Mouse (Mus musculus) liver, embryonic 15.5 days (tissue): ENCODE measurements around the gene Smad3. TPM values are rescaled to one million over a fixed set of nuclear protein-coding genes. Genes with fewer than 3 reads are reported as not detected.
A peak's percentile ranks its signal among the peaks of the same experiment; 100 is the strongest.

Experiments
- ATAC-seq: fragments of 200-750 bp; cut with Nextera tagmentation; 2 replicates; pipeline ENCODE4 v1.8.0; 2017; ENCODE audit warnings: moderate number of reproducible peaks, mild to moderate bottlenecking, moderate library complexity; ENCODE audit not compliant: insufficient read depth
- H3K27ac ChIP-seq: fragments of 300-500 bp; sonication (generic); replicated peaks from 2 replicates; pipeline ENCODE4 v1.5.1; 2015; ENCODE audit warnings: mild to moderate bottlenecking, inconsistent platforms
- H3K27me3 ChIP-seq: fragments of 300-500 bp; sonication (generic); 2 replicates; pipeline ENCODE4 v1.6.1; 2015; ENCODE audit warnings: mild to moderate bottlenecking, inconsistent platforms
- H3K36me3 ChIP-seq: fragments of 300-500 bp; sonication (generic); replicated peaks from 2 replicates; pipeline ENCODE4 v1.6.1; 2015; ENCODE audit warnings: moderate library complexity, mild to moderate bottlenecking, inconsistent platforms
- H3K4me1 ChIP-seq: fragments of 300-500 bp; sonication (generic); replicated peaks from 2 replicates; pipeline ENCODE4 v1.6.1; 2015; ENCODE audit warnings: inconsistent platforms
- H3K4me2 ChIP-seq: fragments of 300-500 bp; sonication (generic); 2 replicates; pipeline ENCODE4 v1.6.1; 2015; ENCODE audit warnings: moderate library complexity, mild to moderate bottlenecking, inconsistent platforms
- H3K4me3 ChIP-seq: fragments of 300-500 bp; sonication (generic); replicated peaks from 2 replicates; pipeline ENCODE4 v1.5.1; 2015; ENCODE audit warnings: mild to moderate bottlenecking, inconsistent platforms
- H3K9ac ChIP-seq: fragments of 300-500 bp; sonication (generic); 2 replicates; pipeline ENCODE4 v1.6.1; 2015; ENCODE audit warnings: moderate library complexity, mild to moderate bottlenecking, inconsistent platforms
- H3K9me3 ChIP-seq: fragments of 300-500 bp; sonication (generic); replicated peaks from 2 replicates; pipeline ENCODE4 v1.6.1; 2016; ENCODE audit warnings: inconsistent platforms
- WGBS: fragments of 180-500 bp; shearing (Covaris S2); methylation state at CpG from one replicate; pipeline ENCODE4 v1.1.7; 2015; ENCODE audit warnings: mixed read lengths; ENCODE audit not compliant: insufficient replicate concordance; 5-methylcytosine and 5-hydroxymethylcytosine counted together
- polyA plus RNA-seq: library from polyadenylated mRNA; unstranded; fragments of >200 nt; fragmentation: Nextera tagmentation; extraction: Ambion mirVana; gene quantifications from 2 replicates; pipeline ENCODE4 v1.2.1, GENCODE M21; 2015

Smad3 gene
- polyA plus RNA-seq, 1 experiment from 2014 or later = 3.0 TPM

DNA sequence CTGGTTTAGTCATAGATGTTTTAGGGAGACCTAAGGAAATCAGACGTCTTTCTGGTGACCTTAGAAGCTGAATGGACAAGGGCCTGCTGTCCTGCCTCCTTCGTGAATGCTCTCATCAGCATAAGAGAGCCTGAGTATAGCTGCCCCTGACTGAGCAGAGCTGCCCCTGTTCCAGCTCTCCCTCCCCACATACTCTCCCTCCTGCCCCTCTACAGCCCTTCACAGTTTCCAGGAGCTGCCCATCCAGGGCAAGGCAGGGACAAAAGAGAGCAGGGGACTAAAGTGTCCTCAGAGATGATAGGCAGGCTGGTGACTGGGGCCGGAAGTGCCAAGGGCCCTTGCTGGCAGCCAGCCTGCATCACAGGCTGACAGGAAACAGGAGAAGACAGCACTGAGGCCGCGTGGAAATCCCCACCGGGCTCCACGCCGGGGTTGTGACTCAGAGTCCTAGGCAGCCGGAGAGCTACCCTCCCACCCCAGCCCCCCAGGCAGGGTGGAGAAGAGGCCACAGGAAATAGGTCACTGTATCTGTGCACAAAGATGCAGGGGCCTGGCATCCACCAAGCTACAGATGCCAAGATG is 51.6 kb downstream of the Smad3 start:
- Histone ChIP-seq H3K27ac (0 out of 2 replicates have a peak overlapping the region, but pooled peaks have one; percentile 48), H3K4me3 (no peak overlapping the region), H3K36me3 (0 out of 2 replicates have a peak, but pooled peaks cover 12% of the 10 kb centered on the region), H3K27me3 (no peaks in the 10 kb centered on the region), H3K4me2 (no peak overlapping the region), H3K9me3 (no peaks in the 10 kb centered on the region), H3K4me1 (peaks cover 36% of the 10 kb centered on the region), H3K9ac (no peak overlapping the region)
- ATAC-seq = no peak
- WGBS = 18% methylated on average over 9 of the region's 9 CpGs

DNA sequence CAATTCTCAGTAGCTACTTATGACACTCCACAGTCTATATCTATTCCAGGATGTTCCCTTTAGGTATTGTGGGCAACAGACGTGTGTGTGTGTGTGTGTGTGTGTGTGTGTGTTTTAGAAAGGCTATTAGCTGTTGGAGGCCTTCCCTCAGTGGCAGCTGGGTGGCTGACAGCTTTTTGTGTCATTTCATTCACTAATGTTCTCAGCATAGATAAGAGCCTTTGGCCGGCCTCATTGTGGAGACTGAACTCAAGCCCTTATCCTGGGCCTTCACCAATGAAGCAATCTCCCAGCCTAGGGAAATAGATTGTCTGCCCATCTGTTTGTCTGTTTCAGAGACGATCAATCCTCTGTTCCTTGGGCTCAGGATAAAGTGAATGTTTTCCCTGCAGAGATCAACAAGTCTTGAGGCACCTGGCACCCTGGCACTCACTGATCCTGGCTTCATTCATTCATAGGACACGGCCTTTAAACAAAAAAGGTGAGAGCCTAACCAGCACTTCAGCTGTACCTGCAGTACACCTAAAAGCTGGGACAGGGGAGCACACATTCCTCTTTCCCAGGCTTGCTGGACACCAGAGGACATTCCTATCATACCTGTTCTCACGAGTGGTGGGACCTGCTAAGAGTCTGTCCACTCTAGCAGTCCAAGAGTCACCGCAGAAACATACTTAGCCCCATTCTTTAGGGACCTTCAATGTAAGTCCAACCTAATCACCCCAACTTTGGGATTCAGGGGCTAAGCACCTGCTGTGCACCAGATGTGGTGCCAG is 52.6 kb downstream of the Smad3 start:
- 0 out of 2 replicates have a peak, but pooled peaks have one; percentile 11 for ATAC-seq

DNA sequence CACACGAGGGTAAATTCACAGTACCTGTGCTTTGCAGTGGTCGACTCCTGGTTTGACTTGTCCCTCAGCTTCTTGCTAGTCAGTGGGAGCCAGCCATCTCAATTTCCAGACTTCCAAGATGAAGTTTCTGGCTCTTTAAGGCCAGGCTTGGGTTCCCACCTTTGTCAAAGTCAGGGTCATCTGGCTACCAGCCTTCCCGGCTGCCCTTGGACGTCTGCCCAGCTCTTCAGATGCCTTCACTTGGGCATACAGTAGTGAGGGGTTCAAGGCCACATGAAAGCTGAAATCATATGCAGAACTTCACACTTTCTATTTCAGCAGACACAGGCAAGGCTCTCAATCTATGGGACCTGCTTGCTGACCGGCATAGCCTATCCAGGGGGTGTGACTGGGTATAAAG is 53.7 kb downstream of the Smad3 start:
- 66% methylated on average over 5 of the region's 5 CpGs for WGBS
- Histone ChIP-seq H3K27ac (no peak overlapping the region), H3K27me3 (no peaks in the 10 kb centered on the region), H3K9me3 (no peaks in the 10 kb centered on the region), H3K9ac (no peak overlapping the region), H3K4me3 (no peak overlapping the region), H3K36me3 (0 out of 2 replicates have a peak, but pooled peaks cover 2% of the 10 kb centered on the region), H3K4me1 (peaks cover 40% of the 10 kb centered on the region), H3K4me2 (no peak overlapping the region)
- ATAC-seq = no peak

More for the DNA sequence above, 52.6 kb downstream of the Smad3 start:
- Histone ChIP-seq H3K4me1 (peaks cover 36% of the 10 kb centered on the region), H3K27ac (0 out of 2 replicates have a peak overlapping the region, but pooled peaks have one; percentile 3), H3K9me3 (no peaks in the 10 kb centered on the region), H3K27me3 (no peaks in the 10 kb centered on the region), H3K4me2 (no peak overlapping the region), H3K9ac (no peak overlapping the region), H3K4me3 (no peak overlapping the region), H3K36me3 (0 out of 2 replicates have a peak, but pooled peaks cover 11% of the 10 kb centered on the region)
- 40% methylated on average over 6 of the region's 6 CpGs for whole genome bisulfite sequencing

DNA sequence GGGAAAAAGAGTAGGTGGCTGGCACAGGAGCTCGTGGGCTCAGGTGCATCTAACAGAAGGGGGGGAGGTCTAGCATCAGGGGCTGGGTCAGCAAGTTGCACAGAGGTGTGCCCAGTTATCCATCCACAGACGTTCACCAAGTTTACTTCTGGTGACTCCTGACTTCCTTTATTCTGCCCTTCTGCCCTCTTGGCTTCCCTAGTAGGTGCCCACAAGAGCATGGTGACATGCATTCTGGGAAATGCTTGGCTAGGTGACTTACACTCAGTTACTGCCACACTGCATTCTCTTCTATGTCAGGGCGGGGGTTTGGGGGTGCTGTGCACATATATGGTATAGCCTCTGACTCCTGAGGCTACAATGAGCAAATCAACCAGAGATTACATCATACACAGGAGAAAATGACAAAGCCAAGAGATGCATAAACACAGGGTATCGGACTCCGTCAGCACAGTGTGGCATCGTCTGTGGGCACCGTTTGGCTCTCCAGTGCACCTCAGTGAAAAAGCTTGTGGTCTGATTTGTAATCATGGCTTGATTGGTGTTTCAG is 54.5 kb downstream of the Smad3 start:
- no peaks in the 10 kb centered on the region for H3K27me3 ChIP-seq
- no peak overlapping the region for H3K27ac ChIP-seq
- no peak overlapping the region for H3K4me3 ChIP-seq
- H3K9me3 ChIP-seq = no peaks in the 10 kb centered on the region
- no peak for ATAC-seq
- 72% methylated on average over 7 of the region's 7 CpGs for WGBS
- H3K36me3 ChIP-seq = no peaks in the 10 kb centered on the region
- H3K9ac ChIP-seq = no peak overlapping the region
- H3K4me2 ChIP-seq = no peak overlapping the region
- peaks cover 47% of the 10 kb centered on the region for H3K4me1 ChIP-seq

DNA sequence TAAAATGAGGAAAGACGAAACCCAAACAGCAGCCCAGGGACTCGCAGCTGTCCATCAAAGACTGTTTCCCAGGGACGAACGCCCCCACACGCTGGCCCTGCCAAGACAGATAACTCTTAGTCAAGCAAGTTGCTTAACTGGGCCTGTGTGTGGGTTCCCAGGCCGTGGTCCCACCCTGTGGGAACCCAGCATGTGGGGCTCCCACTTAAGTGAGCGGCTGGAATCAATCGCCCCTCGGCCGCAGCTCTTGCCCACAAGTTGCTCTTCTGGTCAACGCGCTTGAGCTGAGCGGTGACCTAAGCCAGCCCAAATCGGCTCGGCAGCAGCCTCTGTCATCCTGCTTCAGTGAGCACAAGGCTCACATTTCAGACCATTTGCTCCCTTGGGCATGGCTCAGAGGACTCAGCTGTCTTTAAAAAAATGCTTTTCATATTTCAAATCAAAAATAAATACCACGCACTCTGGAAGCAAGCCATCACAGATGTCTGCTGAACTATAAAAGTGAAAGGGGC is 55.2 kb downstream of the Smad3 start:
- 55% methylated on average over 16 of the region's 16 CpGs for WGBS
- no peaks in the 10 kb centered on the region for H3K9me3 ChIP-seq
- no peak overlapping the region for H3K4me2 ChIP-seq
- no peak for ATAC-seq
- H3K27me3 ChIP-seq = no peaks in the 10 kb centered on the region
- H3K27ac ChIP-seq = no peak overlapping the region
- no peak overlapping the region for H3K9ac ChIP-seq
- peaks cover 54% of the 10 kb centered on the region for H3K4me1 ChIP-seq
- H3K4me3 ChIP-seq = no peak overlapping the region
- no peaks in the 10 kb centered on the region for H3K36me3 ChIP-seq

DNA sequence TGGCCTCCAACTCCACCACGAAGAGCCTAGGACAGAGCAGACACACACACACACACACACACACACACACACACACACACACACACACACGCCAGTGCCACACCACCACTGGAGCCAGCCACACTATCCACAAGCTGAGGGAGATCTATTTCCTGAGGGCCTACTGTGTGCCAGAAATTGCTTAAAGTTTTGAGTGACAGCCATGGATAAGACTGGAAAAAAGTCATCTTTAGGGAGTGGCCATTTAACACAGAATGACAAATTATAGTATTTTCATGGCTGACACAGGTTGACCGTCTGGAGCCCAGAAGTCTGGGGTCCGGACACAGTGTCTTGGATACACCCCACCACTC is 55.9 kb downstream of the Smad3 start:
- no peaks in the 10 kb centered on the region for H3K9me3 ChIP-seq
- H3K4me2 ChIP-seq = no peak overlapping the region
- H3K4me1 ChIP-seq = peaks cover 59% of the 10 kb centered on the region
- no peak overlapping the region for H3K27ac ChIP-seq
- 72% methylated on average over 4 of the region's 4 CpGs for WGBS
- ATAC-seq = no peak
- H3K36me3 ChIP-seq = no peaks in the 10 kb centered on the region
- no peak overlapping the region for H3K9ac ChIP-seq
- H3K27me3 ChIP-seq = no peaks in the 10 kb centered on the region
- no peak overlapping the region for H3K4me3 ChIP-seq

DNA sequence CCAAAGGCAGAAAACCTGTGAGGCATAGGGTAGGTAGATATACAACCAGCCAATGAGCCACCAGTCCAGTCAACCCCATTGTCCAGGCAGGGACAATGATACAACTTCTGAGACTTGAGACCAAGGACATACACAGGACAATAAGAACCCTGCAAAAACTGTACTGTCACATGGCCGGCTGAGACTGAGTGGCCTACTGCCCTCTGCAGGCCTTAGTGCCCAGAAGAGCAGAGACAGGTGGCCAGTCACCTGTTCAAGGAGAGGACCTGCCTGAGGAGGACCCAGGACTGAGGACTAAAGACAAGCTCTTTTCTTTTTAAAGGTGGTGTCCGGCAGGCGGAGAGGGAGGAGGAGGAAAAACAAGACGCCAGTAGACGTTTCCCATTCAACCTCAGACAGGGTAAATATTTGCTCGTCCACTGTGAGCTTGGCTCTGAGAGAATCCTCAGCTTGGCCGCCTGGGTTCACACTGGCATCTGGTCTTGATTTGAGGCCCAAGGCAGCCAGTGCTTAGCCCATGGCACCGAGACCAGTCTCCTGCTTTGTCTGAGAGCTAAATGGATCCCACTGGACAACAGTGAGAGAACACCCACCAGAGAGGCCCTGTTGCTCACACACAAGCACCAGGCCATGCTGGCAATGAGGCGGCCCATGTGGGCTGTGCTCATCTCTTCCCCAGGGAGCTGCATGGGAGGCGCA is 56.4 kb downstream of the Smad3 start:
- Histone ChIP-seq H3K36me3 (no peaks in the 10 kb centered on the region), H3K9ac (no peak overlapping the region), H3K27me3 (no peaks in the 10 kb centered on the region), H3K4me3 (no peak overlapping the region), H3K4me1 (peaks cover 59% of the 10 kb centered on the region), H3K27ac (no peak overlapping the region), H3K4me2 (no peak overlapping the region), H3K9me3 (no peaks in the 10 kb centered on the region)
- 74% methylated on average over 10 of the region's 10 CpGs for WGBS
- no peak for ATAC-seq

DNA sequence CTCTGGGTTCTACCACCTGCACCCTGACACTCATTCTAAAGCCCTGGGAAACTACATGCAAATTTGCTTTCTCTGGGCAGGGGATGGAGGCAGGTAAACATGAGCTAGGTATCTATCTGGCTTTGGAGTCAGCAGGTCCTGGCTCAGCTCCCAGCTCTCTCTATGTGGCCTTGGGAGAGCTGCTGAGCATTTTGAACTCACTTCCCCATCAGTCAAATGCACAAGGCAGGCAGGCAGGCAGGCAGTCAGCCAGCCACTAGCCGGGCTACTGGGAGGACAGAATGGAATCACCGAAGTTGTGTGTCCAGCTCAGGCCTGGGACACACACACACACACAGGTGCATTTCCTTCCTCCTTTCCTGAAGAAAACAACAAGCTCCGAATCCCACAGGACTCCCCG is 58.6 kb downstream of the Smad3 start:
- H3K4me3 ChIP-seq = no peak overlapping the region
- ATAC-seq = no peak
- peaks cover 45% of the 10 kb centered on the region for H3K4me1 ChIP-seq
- H3K36me3 ChIP-seq = no peaks in the 10 kb centered on the region
- no peaks in the 10 kb centered on the region for H3K9me3 ChIP-seq
- H3K27me3 ChIP-seq = no peaks in the 10 kb centered on the region
- no peak overlapping the region for H3K27ac ChIP-seq
- no peak overlapping the region for H3K9ac ChIP-seq
- no peak overlapping the region for H3K4me2 ChIP-seq
- WGBS = 56% methylated on average over 4 of the region's 4 CpGs

DNA sequence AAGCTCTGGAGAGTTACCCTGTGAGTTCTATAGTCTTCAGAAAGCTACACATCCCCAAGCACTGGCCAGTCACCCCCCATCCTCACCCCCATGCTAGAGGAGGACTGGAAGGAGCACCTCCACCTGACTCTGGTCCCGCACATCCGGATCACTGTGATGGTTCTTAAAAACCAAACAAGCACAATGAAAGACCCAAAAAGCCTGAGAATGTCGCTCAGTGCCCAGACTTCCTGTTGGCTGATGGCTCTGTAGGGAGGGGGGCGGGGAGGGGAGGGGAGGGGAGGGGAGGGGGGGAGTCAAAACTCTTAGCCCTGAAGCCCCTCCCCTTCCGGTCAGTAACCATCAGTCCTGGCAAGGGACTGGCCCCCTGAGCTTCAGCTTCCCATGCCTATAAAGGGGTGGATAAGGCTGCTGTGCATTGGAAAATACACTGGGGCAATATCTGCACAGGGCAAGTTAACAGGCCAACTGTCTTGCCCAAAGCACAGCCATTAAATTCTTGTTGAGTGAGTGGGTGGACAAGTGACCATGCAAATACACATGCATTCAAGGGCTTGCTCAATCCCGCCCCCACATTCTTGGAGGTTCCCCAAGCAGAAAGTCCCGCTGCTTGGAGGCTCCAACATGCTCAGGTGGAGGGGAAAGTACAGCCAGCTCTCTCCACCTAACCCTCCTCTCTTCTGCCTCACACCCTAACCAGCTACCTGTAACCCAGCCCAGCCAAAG is 59.3 kb downstream of the Smad3 start:
- Histone ChIP-seq H3K27ac (peak overlapping the region; percentile 3; the same call in 1 of the 2 replicates), H3K4me2 (no peak overlapping the region), H3K9me3 (no peaks in the 10 kb centered on the region), H3K4me1 (peaks cover 45% of the 10 kb centered on the region), H3K27me3 (no peaks in the 10 kb centered on the region), H3K36me3 (no peaks in the 10 kb centered on the region), H3K9ac (no peak overlapping the region), H3K4me3 (no peak overlapping the region)
- 37% methylated on average over 7 of the region's 7 CpGs for WGBS
- ATAC-seq = no peak

DNA sequence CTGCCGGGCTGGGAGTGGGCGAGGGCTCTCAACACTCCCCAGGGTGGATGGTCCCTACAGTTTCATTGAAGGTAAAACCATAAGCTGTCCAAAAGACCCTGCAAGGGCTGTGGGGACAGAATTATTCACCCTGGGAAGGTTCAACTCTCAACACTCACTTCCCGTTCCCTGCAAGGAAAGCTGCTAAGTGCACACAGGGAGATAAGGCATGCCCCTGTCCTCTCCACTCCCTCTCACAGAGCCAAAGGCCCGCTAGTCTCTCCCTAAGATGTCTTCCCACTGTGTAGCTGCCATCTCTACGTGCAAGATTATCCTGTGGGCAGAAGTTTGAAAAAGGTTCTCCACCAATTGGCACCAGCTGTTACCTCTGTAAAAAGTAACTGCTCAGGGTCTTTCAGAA is 60.2 kb downstream of the Smad3 start:
- peak; percentile 36; the same call in 1 of the 2 replicates for ATAC-seq
- Histone ChIP-seq H3K4me2 (peak overlapping the region; percentile 1; the same call in 1 of the 2 replicates), H3K4me1 (peaks cover 43% of the 10 kb centered on the region), H3K9me3 (no peaks in the 10 kb centered on the region), H3K36me3 (no peaks in the 10 kb centered on the region), H3K4me3 (no peak overlapping the region), H3K9ac (no peak overlapping the region), H3K27me3 (no peaks in the 10 kb centered on the region), H3K27ac (peak overlapping the region; percentile 3; the same call in 1 of the 2 replicates)
- 14% methylated on average over 5 of the region's 5 CpGs for WGBS
